Mouse (Mus musculus): ENCODE results near the gene Dpy30.

Dpy30 gene

GRCm38 (mm10) chr17:74294426-74295025, 29.2 kb downstream of the Dpy30 start:
- DNase-seq (ENCODE audit: low read depth): peak; percentile 83

GRCm38 (mm10) chr17:74293687-74294425, 29.9 kb downstream of the Dpy30 start:
- peak; percentile 59 for DNase-seq (ENCODE audit: low read depth)

- no peak for DNase-seq (ENCODE audit: low read depth)
Observed at GRCm38 (mm10) chr17:74291640-74292361, 31.9 kb downstream of the Dpy30 start.

- no peak for DNase-seq (ENCODE audit: low read depth)
Observed at GRCm38 (mm10) chr17:74290869-74291268, 32.9 kb downstream of the Dpy30 start.

GRCm38 (mm10) chr17:74290198-74290597, 33.5 kb downstream of the Dpy30 start:
- no peak for DNase-seq (ENCODE audit: low read depth)

GRCm38 (mm10) chr17:74288626-74289025, 35.1 kb downstream of the Dpy30 start:
- DNase-seq (ENCODE audit: low read depth): no peak

- DNase-seq (ENCODE audit: low read depth): no peak
Observed at GRCm38 (mm10) chr17:74286140-74286730, 37.5 kb downstream of the Dpy30 start.

GRCm38 (mm10) chr17:74285730-74286129, 38.0 kb downstream of the Dpy30 start:
- no peak for DNase-seq (ENCODE audit: low read depth)

GRCm38 (mm10) chr17:74284397-74285115, 39.2 kb downstream of the Dpy30 start:
- no peak for DNase-seq (ENCODE audit: low read depth)

- no peak for DNase-seq (ENCODE audit: low read depth)
Observed at GRCm38 (mm10) chr17:74282024-74282423, 41.7 kb downstream of the Dpy30 start.

- DNase-seq (ENCODE audit: low read depth): no peak
Observed at GRCm38 (mm10) chr17:74278966-74279869, 44.5 kb downstream of the Dpy30 start.

GRCm38 (mm10) chr17:74274471-74274870, 49.3 kb downstream of the Dpy30 start:
- DNase-seq (ENCODE audit: low read depth): no peak

GRCm38 (mm10) chr17:74272683-74273205, 51.0 kb downstream of the Dpy30 start:
- DNase-seq (ENCODE audit: low read depth): no peak

- no peak for DNase-seq (ENCODE audit: low read depth)
Observed at GRCm38 (mm10) chr17:74271541-74272268, 52.0 kb downstream of the Dpy30 start.

- DNase-seq (ENCODE audit: low read depth): no peak
Observed at GRCm38 (mm10) chr17:74270205-74270604, 53.5 kb downstream of the Dpy30 start.

GRCm38 (mm10) chr17:74267415-74268180, 56.1 kb downstream of the Dpy30 start:
- DNase-seq (ENCODE audit: low read depth): peak; percentile 23

GRCm38 (mm10) chr17:74265636-74266035, 58.1 kb downstream of the Dpy30 start:
- DNase-seq (ENCODE audit: low read depth): no peak

GRCm38 (mm10) chr17:74265156-74265505, 58.6 kb downstream of the Dpy30 start:
- no peak for DNase-seq (ENCODE audit: low read depth)
